Mouse (Mus musculus) MEL (cell line): ENCODE measurements around the gene Slc38a7. TPM values are rescaled to one million over a fixed set of nuclear protein-coding genes. Genes with fewer than 3 reads are reported as not detected.

Experiments
- DNase-seq: peaks from one replicate; pipeline ENCODE4 v3.0.0; 2011; ENCODE audit warnings: low read depth, low spot score
- H3K27ac ChIP-seq: 2 replicates; pipeline ENCODE4 v1.5.1; 2012; ENCODE audit warnings: low read depth, mild to moderate bottlenecking, control low read depth, low read length, moderate library complexity; ENCODE audit not compliant: control insufficient read depth
- H3K27me3 ChIP-seq, 2 experiments: fragments of 150-350 bp in 1 of 2; sonication (generic) in 1 of 2; 2 replicates each; pipeline ENCODE4 v1.6.1; 2012; ENCODE audit warnings: low read length in 2 of 2, mild to moderate bottlenecking in 2 of 2, improper control_type of control experiment in 1 of 2, moderate library complexity in 1 of 2; ENCODE audit not compliant: insufficient read depth in 2 of 2, control insufficient read depth in 1 of 2
- H3K36me3 ChIP-seq, 2 experiments: 2 replicates each; pipeline ENCODE4 v1.6.1; 2012 to 2014; ENCODE audit warnings: low read length in 2 of 2, improper control_type of control experiment in 1 of 2, inconsistent platforms in 1 of 2, mild to moderate bottlenecking in 1 of 2; ENCODE audit not compliant: insufficient read depth in 2 of 2, control insufficient read depth in 1 of 2
- H3K4me1 ChIP-seq, 2 experiments: fragments of 150-350 bp in 1 of 2; sonication (generic) in 1 of 2; 2 replicates each; pipeline ENCODE4 v1.6.1; 2012; ENCODE audit warnings: low read length in 2 of 2, improper control_type of control experiment in 1 of 2, mild to moderate bottlenecking in 1 of 2; ENCODE audit not compliant: insufficient read depth in 2 of 2, control insufficient read depth in 1 of 2
- H3K4me3 ChIP-seq, 2 experiments: fragments of 150-350 bp in 1 of 2; sonication (generic) in 1 of 2; 2 replicates each; pipeline ENCODE4 v1.5.1; 2012; ENCODE audit warnings: low read depth in 2 of 2, low read length in 2 of 2, mild to moderate bottlenecking in 2 of 2, moderate library complexity in 2 of 2, control low read depth in 1 of 2, improper control_type of control experiment in 1 of 2; ENCODE audit not compliant: control insufficient read depth in 1 of 2, insufficient read depth in 1 of 2
- H3K79me2 ChIP-seq: 2 replicates; pipeline ENCODE4 v1.6.1; 2012; ENCODE audit warnings: mild to moderate bottlenecking, low read length, moderate library complexity; ENCODE audit not compliant: control insufficient read depth, poor library complexity, insufficient read depth
- H3K9ac ChIP-seq: 2 replicates; pipeline ENCODE4 v1.6.1; 2012; ENCODE audit warnings: low read depth, mild to moderate bottlenecking, control low read depth, low read length, moderate library complexity; ENCODE audit not compliant: control insufficient read depth, poor library complexity, severe bottlenecking
- H3K9me3 ChIP-seq: fragments of 150-350 bp; sonication (generic); replicated peaks from 2 replicates; pipeline ENCODE4 v1.6.1; 2012; ENCODE audit warnings: mild to moderate bottlenecking, low read length, improper control_type of control experiment, moderate library complexity; ENCODE audit not compliant: insufficient read depth
- CHD1 ChIP-seq: IDR thresholded peaks from 2 replicates; pipeline ENCODE4 v1.6.1; 2012; ENCODE audit warnings: low read depth, mild to moderate bottlenecking, inconsistent platforms, low read length, improper control_type of control experiment
- CHD2 ChIP-seq: IDR thresholded peaks from 2 replicates; pipeline ENCODE4 v1.6.1; 2011; ENCODE audit warnings: low read length, improper control_type of control experiment
- CTCF ChIP-seq, 3 experiments: IDR thresholded peaks in 2 of 3; conservative IDR thresholded peaks in 1 of 3; 2 replicates each; pipeline ENCODE4 v1.5.1; 2011 to 2012; ENCODE audit warnings: low read length in 3 of 3, low read depth in 2 of 3, mild to moderate bottlenecking in 2 of 3, improper control_type of control experiment in 1 of 3, inconsistent platforms in 1 of 3, mixed read lengths in 1 of 3, moderate library complexity in 1 of 3; ENCODE audit not compliant: control insufficient read depth in 1 of 3, insufficient read depth in 1 of 3, poor library complexity in 1 of 3, severe bottlenecking in 1 of 3
- E2F4 ChIP-seq: IDR thresholded peaks from 2 replicates; pipeline ENCODE4 v1.6.1; 2011; ENCODE audit warnings: low read depth, low read length, improper control_type of control experiment, borderline replicate concordance
- ELF1 ChIP-seq: IDR thresholded peaks from 2 replicates; pipeline ENCODE4 v1.6.1; 2014; ENCODE audit warnings: low read depth, mild to moderate bottlenecking, inconsistent platforms, low read length, improper control_type of control experiment, moderate library complexity
- EP300 ChIP-seq, 2 experiments: IDR thresholded peaks; 2 replicates each; pipeline ENCODE4 v1.6.1; 2011; ENCODE audit warnings: improper control_type of control experiment in 2 of 2, low read length in 2 of 2, low read depth in 1 of 2, mild to moderate bottlenecking in 1 of 2
- JUND ChIP-seq: IDR thresholded peaks from 2 replicates; pipeline ENCODE4 v1.6.1; 2011; ENCODE audit warnings: low read depth, mild to moderate bottlenecking, improper control_type of control experiment, low read length
- KAT2A ChIP-seq: conservative IDR thresholded peaks from 2 replicates; pipeline ENCODE4 v1.6.1; 2012; ENCODE audit warnings: low read depth, low read length, improper control_type of control experiment, inconsistent platforms
- MEF2A ChIP-seq: IDR thresholded peaks from 2 replicates; pipeline ENCODE4 v1.6.1; 2014; ENCODE audit warnings: low read depth, mild to moderate bottlenecking, inconsistent platforms, low read length, improper control_type of control experiment; ENCODE audit not compliant: poor library complexity, insufficient replicate concordance, severe bottlenecking; ENCODE audit errors: extremely low read depth
- MYB ChIP-seq: IDR thresholded peaks from 2 replicates; pipeline ENCODE4 v1.6.1; 2011; ENCODE audit warnings: mild to moderate bottlenecking, low read depth, low read length, improper control_type of control experiment
- POLR2A ChIP-seq, 2 experiments: IDR thresholded peaks; 2 replicates each; pipeline ENCODE4 v1.6.1; 2011 to 2012; ENCODE audit warnings: low read length in 2 of 2, mild to moderate bottlenecking in 2 of 2, control low read depth in 1 of 2, improper control_type of control experiment in 1 of 2, low read depth in 1 of 2, moderate library complexity in 1 of 2; ENCODE audit not compliant: control insufficient read depth in 1 of 2, insufficient read depth in 1 of 2, poor library complexity in 1 of 2
- POLR2AphosphoS2 ChIP-seq: IDR thresholded peaks from 2 replicates; pipeline ENCODE4 v1.6.1; 2011; ENCODE audit warnings: low read length, improper control_type of control experiment
- POLR2AphosphoS5 ChIP-seq: IDR thresholded peaks from 2 replicates; pipeline ENCODE4 v1.6.1; 2012; ENCODE audit warnings: low read depth, borderline replicate concordance, mild to moderate bottlenecking, inconsistent platforms, low read length, moderate library complexity, mixed read lengths
- RAD21 ChIP-seq: IDR thresholded peaks from 2 replicates; pipeline ENCODE4 v1.6.1; 2011; ENCODE audit warnings: mild to moderate bottlenecking, low read depth, low read length, improper control_type of control experiment
- RCOR1 ChIP-seq: IDR thresholded peaks from 2 replicates; pipeline ENCODE4 v1.6.1; 2012; ENCODE audit warnings: low read depth, mild to moderate bottlenecking, inconsistent platforms, low read length, improper control_type of control experiment
- SIN3A ChIP-seq: IDR thresholded peaks from 2 replicates; pipeline ENCODE4 v1.6.1; 2012; ENCODE audit warnings: low read length, improper control_type of control experiment, inconsistent platforms
- TAL1 ChIP-seq: IDR thresholded peaks from 2 replicates; pipeline ENCODE4 v1.6.1; 2012; ENCODE audit warnings: mild to moderate bottlenecking, inconsistent platforms, low read length, moderate library complexity, mixed read lengths
- TCF12 ChIP-seq: IDR thresholded peaks from 2 replicates; pipeline ENCODE4 v1.6.1; 2014; ENCODE audit warnings: low read depth, mild to moderate bottlenecking, inconsistent platforms, low read length, improper control_type of control experiment, moderate library complexity
- UBTF ChIP-seq: IDR thresholded peaks from 2 replicates; pipeline ENCODE4 v1.6.1; 2012; ENCODE audit warnings: low read depth, mild to moderate bottlenecking, inconsistent platforms, low read length, improper control_type of control experiment, moderate library complexity, borderline replicate concordance; ENCODE audit not compliant: insufficient read depth
- USF1 ChIP-seq: IDR thresholded peaks from 2 replicates; pipeline ENCODE4 v1.6.1; 2014; ENCODE audit warnings: low read depth, mild to moderate bottlenecking, inconsistent platforms, low read length, improper control_type of control experiment, moderate library complexity
- ZC3H11A ChIP-seq: IDR thresholded peaks from 2 replicates; pipeline ENCODE4 v1.6.1; 2012; ENCODE audit warnings: low read depth, mild to moderate bottlenecking, inconsistent platforms, low read length, improper control_type of control experiment
- ZMIZ1 ChIP-seq: IDR thresholded peaks from 2 replicates; pipeline ENCODE4 v1.6.1; 2012; ENCODE audit warnings: low read depth, mild to moderate bottlenecking, inconsistent platforms, low read length, improper control_type of control experiment, moderate library complexity
- ZNF384 ChIP-seq: IDR thresholded peaks from 2 replicates; pipeline ENCODE4 v1.6.1; 2012; ENCODE audit warnings: low read depth, mild to moderate bottlenecking, inconsistent platforms, low read length, improper control_type of control experiment
- polyA plus RNA-seq, 2 experiments: library from polyadenylated mRNA; stranded (reverse) in 1 of 2; unstranded in 1 of 2; fragments of >175 nt in 1 of 2; fragments of >200 nt in 1 of 2; gene quantifications; 2 replicates each; pipeline versions ENCODE4 v1.2.1 to v1.2.4; 2012; ENCODE audit warnings: low replicate concordance in 2 of 2, low read depth in 1 of 2; ENCODE audit not compliant: insufficient read length in 2 of 2, insufficient read depth in 1 of 2, missing spikeins in 1 of 2
- total RNA-seq: library from RNA; depleted of rRNA; stranded (reverse); fragments of 300-350 nt; gene quantifications from 2 replicates; pipeline ENCODE4 v1.2.3, GENCODE M21; 2012

The Slc38a7 gene
- total and polyA plus RNA-seq, 3 experiments, result 2.5 to 6.5 TPM; not detected in 1

DNA sequence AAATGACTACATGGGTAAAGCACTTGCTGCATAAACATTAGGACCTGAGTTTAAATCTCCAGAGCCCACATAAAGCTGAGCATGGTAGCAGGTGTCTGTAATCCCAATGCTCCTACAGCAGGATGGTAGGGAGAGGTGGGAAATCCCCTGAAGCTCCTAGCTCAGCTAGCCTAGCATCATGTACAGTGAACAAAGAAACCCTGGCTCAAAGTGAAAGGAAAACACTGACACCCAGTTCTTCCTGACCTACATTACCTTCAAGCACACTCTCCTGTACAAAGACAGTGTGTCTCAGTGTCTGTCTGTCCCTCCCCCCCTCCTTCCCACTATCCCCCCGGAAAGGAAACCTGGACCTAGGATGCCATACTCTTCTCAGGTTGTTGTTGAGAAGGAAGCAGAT is 53.4 kb downstream of the Slc38a7 start:
- Histone ChIP-seq H3K4me1 (peaks cover 0 to 9% of the 10 kb centered on the region in 2 experiments; a peak in 2 of 4 replicates), H3K36me3 (peaks cover 17 to 34% of the 10 kb centered on the region in 2 experiments), H3K9me3 (no peaks in the 10 kb centered on the region), H3K27me3 (no peaks in the 10 kb centered on the region), H3K4me3 (no peak overlapping the region), H3K27ac (no peak overlapping the region), H3K79me2 (peaks cover 82% of the 10 kb centered on the region), H3K9ac (no peak overlapping the region)
- TF ChIP-seq ELF1, result no peak
- no peak for TF ChIP-seq ZMIZ1
- no peak for TF ChIP-seq JUND
- no peak for TF ChIP-seq POLR2AphosphoS5
- no peak for TF ChIP-seq CTCF (IDR thresholded peaks at IDR 0.05 in 2 of 3, conservative IDR thresholded peaks at IDR 0.05 in 1 of 3; ENCODE audit: control insufficient read depth in 1 of 3, insufficient read depth in 1 of 3, low read depth in 2 of 3, low read length in 3 of 3, poor library complexity in 1 of 3, severe bottlenecking in 1 of 3)
- no peak for TF ChIP-seq MEF2A
- TF ChIP-seq EP300 (IDR thresholded peaks at IDR 0.05; ENCODE audit: low read depth in 1 of 2, low read length in 2 of 2), result no peak
- no peak for TF ChIP-seq RCOR1
- no peak for TF ChIP-seq KAT2A
- TF ChIP-seq SIN3A, result no peak
- DNase-seq, result no peak

DNA sequence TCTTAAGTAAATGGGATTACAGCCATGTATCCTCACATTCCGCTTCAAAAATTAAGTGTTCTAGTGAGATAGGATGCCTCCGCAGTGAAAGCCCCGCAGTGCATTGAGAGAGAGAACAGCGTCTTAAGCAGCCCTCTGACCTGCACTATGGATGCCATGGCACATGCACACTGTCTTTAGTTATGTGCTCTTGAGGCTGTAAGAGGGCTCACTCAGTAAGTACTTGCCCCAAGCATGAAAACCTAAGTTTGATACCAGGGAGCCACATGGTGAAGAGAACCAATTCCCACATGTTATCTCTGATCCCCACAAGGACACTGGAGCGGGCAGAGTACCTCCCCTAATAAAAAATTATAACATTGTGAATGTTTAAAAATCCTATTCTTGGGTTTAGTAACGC is 54.2 kb downstream of the Slc38a7 start:
- peaks cover 79% of the 10 kb centered on the region for H3K79me2 ChIP-seq
- no peaks in the 10 kb centered on the region for H3K9me3 ChIP-seq
- H3K4me1 ChIP-seq, result 0 out of 4 replicates have a peak, but pooled peaks cover 0 to 4% of the 10 kb centered on the region in 2 experiments
- no peak overlapping the region for H3K4me3 ChIP-seq
- no peak for TF ChIP-seq ZNF384
- TF ChIP-seq EP300 (IDR thresholded peaks at IDR 0.05; ENCODE audit: low read depth in 1 of 2, low read length in 2 of 2), result no peak
- no peak for TF ChIP-seq POLR2AphosphoS2
- TF ChIP-seq E2F4, result no peak
- no peak for TF ChIP-seq POLR2A (IDR thresholded peaks at IDR 0.05; ENCODE audit: control insufficient read depth in 1 of 2, insufficient read depth in 1 of 2, low read depth in 1 of 2, low read length in 2 of 2, poor library complexity in 1 of 2)
- no peak for TF ChIP-seq UBTF
- TF ChIP-seq ZC3H11A, result no peak
- TF ChIP-seq CHD1, result no peak
- no peak for TF ChIP-seq TCF12
- TF ChIP-seq USF1, result no peak
- no peak for TF ChIP-seq RAD21
- TF ChIP-seq CHD2, result no peak
- no peak for TF ChIP-seq MEF2A
- no peak for TF ChIP-seq MYB
- no peak for TF ChIP-seq KAT2A
- TF ChIP-seq TAL1, result no peak
- no peak for DNase-seq
- no peaks in the 10 kb centered on the region for H3K27me3 ChIP-seq
- no peak overlapping the region for H3K9ac ChIP-seq
- peaks cover 13 to 34% of the 10 kb centered on the region in 2 experiments for H3K36me3 ChIP-seq
- H3K27ac ChIP-seq, result no peak overlapping the region
